Mouse (Mus musculus) hindbrain, embryonic 10.5 days (tissue): ENCODE results near the gene Gtf3c2. TPM values are rescaled to one million over a fixed set of nuclear protein-coding genes. Genes with fewer than 3 reads are reported as not detected.

Experiments used
- DNase-seq: peaks from one replicate; pipeline ENCODE4 v3.0.0-alpha.2; 2017; ENCODE audit warnings: low spot score
- H3K27ac ChIP-seq: fragments of 300-500 bp; sonication (generic); 2 replicates; pipeline ENCODE4 v1.5.1; 2016; ENCODE audit warnings: mild to moderate bottlenecking, moderate library complexity
- H3K27me3 ChIP-seq: fragments of 300-500 bp; sonication (generic); 2 replicates; pipeline ENCODE4 v1.6.1; 2016; ENCODE audit warnings: mild to moderate bottlenecking; ENCODE audit not compliant: poor library complexity, insufficient read depth, severe bottlenecking
- H3K36me3 ChIP-seq: fragments of 300-500 bp; sonication (generic); 2 replicates; pipeline ENCODE4 v1.6.1; 2016; ENCODE audit warnings: mild to moderate bottlenecking, moderate library complexity
- H3K4me1 ChIP-seq: fragments of 300-500 bp; sonication (generic); replicated peaks from 2 replicates; pipeline ENCODE4 v1.6.1; 2016; ENCODE audit warnings: mild to moderate bottlenecking
- H3K4me3 ChIP-seq: fragments of 300-500 bp; sonication (generic); 2 replicates; pipeline ENCODE4 v1.5.1; 2016; ENCODE audit warnings: mild to moderate bottlenecking, moderate library complexity
- H3K9me3 ChIP-seq: fragments of 300-500 bp; sonication (generic); 2 replicates; pipeline ENCODE4 v1.6.1; 2016; ENCODE audit warnings: mild to moderate bottlenecking, moderate library complexity
- WGBS: fragments of 180-500 bp; shearing (Covaris S2); methylation state at CpG from one replicate; pipeline ENCODE4 v1.1.7; 2016; 5-methylcytosine and 5-hydroxymethylcytosine counted together
- polyA plus RNA-seq: library from polyadenylated mRNA; unstranded; fragments of >200 nt; fragmentation: Nextera tagmentation; extraction: Ambion mirVana; gene quantifications from 2 replicates; pipeline ENCODE4 v1.2.1, GENCODE M21; 2016

Gene Gtf3c2
- polyA plus RNA-seq, 1 experiment from 2014 or later, result 105 TPM

- Histone ChIP-seq H3K27ac (no peak overlapping the region), H3K27me3 (no peaks in the 10 kb centered on the region), H3K4me1 (peaks cover 24% of the 10 kb centered on the region), H3K36me3 (peaks cover 75% of the 10 kb centered on the region), H3K4me3 (peak overlapping the region; percentile 94), H3K9me3 (no peaks in the 10 kb centered on the region)
- WGBS, result 94% methylated on average over 16 of the region's 16 CpGs
- DNase-seq, result no peak
Measured at GRCm38 (mm10) chr5:31194486-31195485, 14.8 kb upstream of the Gtf3c2 start.

GRCm38 (mm10) chr5:31193631-31194281 is 13.8 kb upstream of the Gtf3c2 start:
- peak overlapping the region; percentile 92 for H3K27ac ChIP-seq
- 15% methylated on average over 25 of the region's 25 CpGs for WGBS
- H3K4me3 ChIP-seq, result peak overlapping the region; percentile 94
- DNase-seq, result no peak
- peaks cover 74% of the 10 kb centered on the region for H3K36me3 ChIP-seq
- no peaks in the 10 kb centered on the region for H3K27me3 ChIP-seq
- H3K9me3 ChIP-seq, result no peaks in the 10 kb centered on the region
- H3K4me1 ChIP-seq, result peaks cover 24% of the 10 kb centered on the region

GRCm38 (mm10) chr5:31192939-31193630 is 13.1 kb upstream of the Gtf3c2 start, which contains the start of the genes Snx17 and Eif2b4:
Gene Snx17 (plus strand): TSS chr5:31193227.
Gene Eif2b4 (minus strand): TSS chr5:31193430.
- Histone ChIP-seq H3K27me3 (no peaks in the 10 kb centered on the region), H3K36me3 (peaks cover 74% of the 10 kb centered on the region), H3K9me3 (no peaks in the 10 kb centered on the region), H3K4me3 (peak within 1 kb of the TSS; percentile 94), H3K4me1 (peaks cover 24% of the 10 kb centered on the region), H3K27ac (peak within 1 kb of the TSS; percentile 92)
- peak; percentile 99 for DNase-seq
- WGBS, result 0% methylated on average over 48 of the region's 48 CpGs

GRCm38 (mm10) chr5:31192045-31192938 is 12.3 kb upstream of the Gtf3c2 start:
- DNase-seq, result no peak
- Histone ChIP-seq H3K4me3 (peak overlapping the region; percentile 94), H3K36me3 (peaks cover 74% of the 10 kb centered on the region), H3K27ac (peak overlapping the region; percentile 92), H3K9me3 (no peaks in the 10 kb centered on the region), H3K4me1 (peaks cover 24% of the 10 kb centered on the region), H3K27me3 (no peaks in the 10 kb centered on the region)
- WGBS, result 17% methylated on average over 42 of the region's 42 CpGs

GRCm38 (mm10) chr5:31190201-31190600 is 10.3 kb upstream of the Gtf3c2 start:
- Histone ChIP-seq H3K36me3 (peaks cover 62% of the 10 kb centered on the region), H3K4me3 (no peak overlapping the region), H3K9me3 (no peaks in the 10 kb centered on the region), H3K27me3 (no peaks in the 10 kb centered on the region), H3K4me1 (peaks cover 24% of the 10 kb centered on the region), H3K27ac (no peak overlapping the region)
- WGBS, result 89% methylated on average over 9 of the region's 9 CpGs
- no peak for DNase-seq

- Histone ChIP-seq H3K27ac (no peak overlapping the region), H3K36me3 (peaks cover 51% of the 10 kb centered on the region), H3K4me1 (peaks cover 16% of the 10 kb centered on the region), H3K27me3 (no peaks in the 10 kb centered on the region), H3K4me3 (no peak overlapping the region), H3K9me3 (no peaks in the 10 kb centered on the region)
- WGBS, result 81% methylated on average over 4 of the region's 4 CpGs
- no peak for DNase-seq
Measured at GRCm38 (mm10) chr5:31188223-31188840, 8.4 kb upstream of the Gtf3c2 start.

- 70% methylated on average over 4 of the region's 4 CpGs for WGBS
- H3K9me3 ChIP-seq, result no peaks in the 10 kb centered on the region
- peaks cover 11% of the 10 kb centered on the region for H3K4me1 ChIP-seq
- no peak overlapping the region for H3K4me3 ChIP-seq
- no peak overlapping the region for H3K27ac ChIP-seq
- H3K27me3 ChIP-seq, result no peaks in the 10 kb centered on the region
- DNase-seq, result no peak
- peaks cover 23% of the 10 kb centered on the region for H3K36me3 ChIP-seq
Measured at GRCm38 (mm10) chr5:31183678-31184077, 3.7 kb upstream of the Gtf3c2 start.

GRCm38 (mm10) chr5:31181183-31181770 is 1.3 kb upstream of the Gtf3c2 start:
- WGBS, result 93% methylated on average over 9 of the region's 9 CpGs
- Histone ChIP-seq H3K36me3 (peaks cover 14% of the 10 kb centered on the region; the same call in 1 of the 2 replicates), H3K9me3 (no peaks in the 10 kb centered on the region), H3K27me3 (no peaks in the 10 kb centered on the region), H3K27ac (no peak overlapping the region), H3K4me1 (peaks cover 13% of the 10 kb centered on the region), H3K4me3 (peak overlapping the region; percentile 84)
- no peak for DNase-seq

GRCm38 (mm10) chr5:31179301-31179765 is 611 bp downstream of the Gtf3c2 start:
- peaks cover 26% of the 10 kb centered on the region for H3K36me3 ChIP-seq
- peak; percentile 48 for DNase-seq
- peaks cover 13% of the 10 kb centered on the region for H3K4me1 ChIP-seq
- 0% methylated on average over 25 of the region's 25 CpGs for WGBS
- H3K27me3 ChIP-seq, result no peaks in the 10 kb centered on the region
- H3K4me3 ChIP-seq, result peak overlapping the region; percentile 84
- H3K9me3 ChIP-seq, result no peaks in the 10 kb centered on the region
- H3K27ac ChIP-seq, result peak overlapping the region; percentile 96

GRCm38 (mm10) chr5:31168630-31169029 is 11.3 kb downstream of the Gtf3c2 start:
- DNase-seq, result no peak
- peaks cover 98% of the 10 kb centered on the region for H3K36me3 ChIP-seq

GRCm38 (mm10) chr5:31164878-31165277 is 15.1 kb downstream of the Gtf3c2 start:
- no peak for DNase-seq
- 96% methylated on average over 1 of the region's 1 CpGs for WGBS
- no peaks in the 10 kb centered on the region for H3K9me3 ChIP-seq
- H3K4me3 ChIP-seq, result no peak overlapping the region
- peaks cover 100% of the 10 kb centered on the region for H3K36me3 ChIP-seq
- H3K4me1 ChIP-seq, result no peaks in the 10 kb centered on the region
- no peak overlapping the region for H3K27ac ChIP-seq
- H3K27me3 ChIP-seq, result no peaks in the 10 kb centered on the region

More at GRCm38 (mm10) chr5:31168630-31169029, 11.3 kb downstream of the Gtf3c2 start:
- WGBS, result 94% methylated on average over 4 of the region's 4 CpGs
- H3K4me1 ChIP-seq, result no peaks in the 10 kb centered on the region
- no peak overlapping the region for H3K4me3 ChIP-seq
- no peaks in the 10 kb centered on the region for H3K9me3 ChIP-seq
- H3K27ac ChIP-seq, result no peak overlapping the region
- H3K27me3 ChIP-seq, result no peaks in the 10 kb centered on the region
